Comparison of ENCODE assay signal across 8 mouse cellular contexts in genomic region chr9:108049016-108049455, GRCm38 (mm10). TPM values are rescaled to one million over a fixed set of nuclear protein-coding genes. Genes with fewer than 3 reads are reported as not detected.
DNase-seq lines count a peak whose midpoint lies in the region; ATAC-seq lines count a peak whose summit lies in the region.

Gene Gmppb, plus strand, starts transcription at chr9:108049242.

- peaks cover 14 to 21% of the 10 kb centered on the region in 2 experiments for H3K4me1 ChIP-seq in heart, embryonic 14.5 days (ENCODE audit: control insufficient read depth in 2 of 2, insufficient read depth in 2 of 2, low read length in 2 of 2)
- H3K4me1 ChIP-seq in liver, embryonic 13.5 days (replicated peaks): peaks cover 67% of the 10 kb centered on the region
- H3K4me1 ChIP-seq in stomach, embryonic 16.5 days (ENCODE audit: control insufficient read depth, insufficient read depth, low read length): peaks cover 31% of the 10 kb centered on the region

- H3K9ac ChIP-seq in heart, embryonic 14.5 days (ENCODE audit: low read length): peak within 1 kb of the TSS; percentile 88
- peak within 1 kb of the TSS; percentile 86 for H3K9ac ChIP-seq in liver, embryonic 13.5 days
- peak within 1 kb of the TSS; percentile 89 for H3K9ac ChIP-seq in stomach, embryonic 16.5 days (ENCODE audit: low read length)

- no peaks in the 10 kb centered on the region for H3K9me3 ChIP-seq in heart, embryonic 14.5 days (ENCODE audit: control insufficient read depth, low read length)
- H3K9me3 ChIP-seq in liver, embryonic 13.5 days (replicated peaks): no peaks in the 10 kb centered on the region
- no peaks in the 10 kb centered on the region for H3K9me3 ChIP-seq in stomach, embryonic 16.5 days (replicated peaks; ENCODE audit: control insufficient read depth, low read length)

- peak; percentile 90 for ATAC-seq in CD4-positive, CD25-positive, alpha-beta regulatory T cell, adult 4 months
- peak; percentile 90 for ATAC-seq in heart, embryonic 14.5 days (ENCODE audit: insufficient number of reproducible peaks, insufficient read depth, low FRiP score, low read depth)
- ATAC-seq in liver, embryonic 13.5 days (ENCODE audit: low read depth): peak; percentile 92
- peak; percentile 93 for ATAC-seq in stomach, embryonic 16.5 days (ENCODE audit: insufficient read depth, low FRiP score)

- H3K27ac ChIP-seq in heart, embryonic 14.5 days (replicated peaks in 1 of 2; ENCODE audit: control insufficient read depth in 1 of 2, insufficient read depth in 1 of 2, low read depth in 2 of 2, low read length in 2 of 2): peak within 1 kb of the TSS; percentile 67 to 74
- peak within 1 kb of the TSS; percentile 88 for H3K27ac ChIP-seq in liver, embryonic 13.5 days
- peak within 1 kb of the TSS; percentile 86 for H3K27ac ChIP-seq in stomach, embryonic 16.5 days (ENCODE audit: low read length)

- peak within 1 kb of the TSS; percentile 95 for H3K4me2 ChIP-seq in heart, embryonic 14.5 days (ENCODE audit: low read length)
- peak within 1 kb of the TSS; percentile 83 for H3K4me2 ChIP-seq in liver, embryonic 13.5 days
- peak within 1 kb of the TSS; percentile 88 for H3K4me2 ChIP-seq in stomach, embryonic 16.5 days (ENCODE audit: low read depth, low read length)

- H3K4me3 ChIP-seq in heart, embryonic 14.5 days (ENCODE audit: control insufficient read depth in 1 of 2, insufficient read depth in 1 of 2, low read depth in 1 of 2, low read length in 2 of 2): peak within 1 kb of the TSS; percentile 94 to 95
- H3K4me3 ChIP-seq in liver, embryonic 13.5 days (replicated peaks): peak within 1 kb of the TSS; percentile 77
- H3K4me3 ChIP-seq in stomach, embryonic 16.5 days (replicated peaks; ENCODE audit: low read length): peak within 1 kb of the TSS; percentile 91

- H3K27me3 ChIP-seq in heart, embryonic 14.5 days (ENCODE audit: control insufficient read depth, insufficient read depth, low read length): no peaks in the 10 kb centered on the region
- H3K27me3 ChIP-seq in liver, embryonic 13.5 days: no peaks in the 10 kb centered on the region
- no peaks in the 10 kb centered on the region for H3K27me3 ChIP-seq in stomach, embryonic 16.5 days (ENCODE audit: control insufficient read depth, insufficient read depth, low read length)

- DNase-seq in c-Kit-negative CD71-positive TER-119-positive erythroid progenitor cells, embryonic 14.5 days (ENCODE audit: low read depth, low spot score): peak; percentile 91
- DNase-seq in fibroblast of lung, adult 2 months (ENCODE audit: low read depth): peak; percentile 95
- peak; percentile 98 for DNase-seq in kidney, postnatal 14 days
- peak; percentile 96 for DNase-seq in liver, embryonic 13.5 days
- DNase-seq in neural tube, embryonic 10.5 days (ENCODE audit: extremely low spot score, low spot score): peak; percentile 91

- H3K36me3 ChIP-seq in heart, embryonic 14.5 days (ENCODE audit: control insufficient read depth, insufficient read depth, low read length): peaks cover 60% of the 10 kb centered on the region
- peaks cover 69% of the 10 kb centered on the region for H3K36me3 ChIP-seq in liver, embryonic 13.5 days
- peaks cover 29% of the 10 kb centered on the region for H3K36me3 ChIP-seq in stomach, embryonic 16.5 days (ENCODE audit: control insufficient read depth, insufficient read depth, low read length)

- WGBS in heart, embryonic 14.5 days: under 1% methylated on average over 34 of the region's 39 CpGs
- under 1% methylated on average over 37 of the region's 39 CpGs for WGBS in liver, embryonic 13.5 days (ENCODE audit: insufficient replicate concordance)
- under 1% methylated on average over 36 of the region's 39 CpGs for WGBS in stomach, embryonic 16.5 days

RNA-seq across cellular contexts. Expression of gene Gmppb, which starts in this region (rescaled TPM):
- polyA plus RNA-seq in CD4-positive, CD25-positive, alpha-beta regulatory T cell, adult 4 months (2017; shearing (Covaris generic)): 10 to 100 TPM; 18.0 to 25.0 TPM
- polyA plus RNA-seq in heart, embryonic 14.5 days (2014; fragmentation: Nextera tagmentation; extraction: Ambion mirVana): 17.4 and 18.8 TPM in 2 replicates
- 21.0 TPM in 2 replicates for polyA plus RNA-seq in liver, embryonic 13.5 days (2015; fragmentation: Nextera tagmentation; extraction: Ambion mirVana)
- polyA plus RNA-seq in stomach, embryonic 16.5 days (2015; fragmentation: Nextera tagmentation; extraction: Ambion mirVana): 49.3 and 56.1 TPM in 2 replicates

Comparison
In these comparisons a context has a peak if more than half of its experiments do, and no peak if none do; other contexts are left out.
1. Peak in every context shown above with its lines: DNase-seq, ATAC-seq, H3K4me3 ChIP-seq and H3K27ac ChIP-seq.